Mouse (Mus musculus): ENCODE data around the gene Olfr281. TPM values are rescaled to one million over a fixed set of nuclear protein-coding genes. Genes with fewer than 3 reads are reported as not detected.

Olfr281 gene
- polyA plus RNA-seq, 1 experiment from 2014 or later: not detected

GRCm38 (mm10) chr15:98491332-98491731, 38.9 kb downstream of the Olfr281 start:
- no peak for TF ChIP-seq EP300 (optimal IDR thresholded peaks at IDR 0.05)
- TF ChIP-seq CTCF (IDR thresholded peaks at IDR 0.05; ENCODE audit: low read depth): no peak
- WGBS: 35% methylated on average over 2 of the region's 2 CpGs
- no peaks in the 10 kb centered on the region for H3K27me3 ChIP-seq (ENCODE audit: control insufficient read depth, insufficient read depth, low read length)

GRCm38 (mm10) chr15:98492102-98492501, 39.7 kb downstream of the Olfr281 start, which contains the start of gene Olfr279:
Olfr279 (plus strand) TSS chr15:98492402.
- WGBS: 57% methylated on average over 4 of the region's 4 CpGs

More at GRCm38 (mm10) chr15:98491332-98491731, 38.9 kb downstream of the Olfr281 start:
- peak; percentile 89 for ATAC-seq (ENCODE audit: low FRiP score, low TSS enrichment)
- no peaks in the 10 kb centered on the region for H3K4me1 ChIP-seq (replicated peaks; ENCODE audit: control insufficient read depth, insufficient read depth)
- no peak overlapping the region for H3K9ac ChIP-seq (ENCODE audit: low read length)
- H3K4me3 ChIP-seq (ENCODE audit: low read depth, low read length): no peak overlapping the region
- H3K4me2 ChIP-seq (replicated peaks; ENCODE audit: low read depth): no peak overlapping the region
- H3K27ac ChIP-seq (replicated peaks): no peak overlapping the region
- no peaks in the 10 kb centered on the region for H3K36me3 ChIP-seq (ENCODE audit: control insufficient read depth, insufficient read depth, low read length)
- no peaks in the 10 kb centered on the region for H3K9me3 ChIP-seq (ENCODE audit: control insufficient read depth, low read length)
- DNase-seq (ENCODE audit: low spot score): peak; percentile 59

GRCm38 (mm10) chr15:98497631-98498030, 45.2 kb downstream of the Olfr281 start:
- Histone ChIP-seq H3K4me3 (ENCODE audit: low read depth, low read length) (no peak overlapping the region), H3K9me3 (ENCODE audit: control insufficient read depth, low read length) (no peaks in the 10 kb centered on the region), H3K4me1 (replicated peaks; ENCODE audit: control insufficient read depth, insufficient read depth) (no peaks in the 10 kb centered on the region), H3K9ac (ENCODE audit: low read length) (no peak overlapping the region), H3K27me3 (ENCODE audit: control insufficient read depth, insufficient read depth, low read length) (no peaks in the 10 kb centered on the region), H3K36me3 (ENCODE audit: control insufficient read depth, insufficient read depth, low read length) (no peaks in the 10 kb centered on the region), H3K27ac (replicated peaks) (no peak overlapping the region), H3K4me2 (replicated peaks; ENCODE audit: low read depth) (no peak overlapping the region)
- no peak for ATAC-seq (ENCODE audit: low FRiP score, low TSS enrichment)
- TF ChIP-seq EP300 (optimal IDR thresholded peaks at IDR 0.05): no peak
- no peak for DNase-seq (ENCODE audit: low spot score)
- WGBS: 75% methylated on average over 17 of the region's 17 CpGs

More at GRCm38 (mm10) chr15:98492102-98492501, 39.7 kb downstream of the Olfr281 start, which contains the start of gene Olfr279:
- DNase-seq (ENCODE audit: low spot score): no peak
- Histone ChIP-seq H3K36me3 (ENCODE audit: control insufficient read depth, insufficient read depth, low read length) (no peaks in the 10 kb centered on the region), H3K4me2 (replicated peaks; ENCODE audit: low read depth) (no peak within 1 kb of the TSS), H3K9ac (ENCODE audit: low read length) (no peak within 1 kb of the TSS), H3K9me3 (ENCODE audit: control insufficient read depth, low read length) (no peaks in the 10 kb centered on the region), H3K4me1 (replicated peaks; ENCODE audit: control insufficient read depth, insufficient read depth) (no peaks in the 10 kb centered on the region), H3K27me3 (ENCODE audit: control insufficient read depth, insufficient read depth, low read length) (no peaks in the 10 kb centered on the region), H3K4me3 (ENCODE audit: low read depth, low read length) (no peak within 1 kb of the TSS), H3K27ac (replicated peaks) (no peak within 1 kb of the TSS)
- TF ChIP-seq EP300 (optimal IDR thresholded peaks at IDR 0.05): no peak
- no peak for TF ChIP-seq CTCF (IDR thresholded peaks at IDR 0.05; ENCODE audit: low read depth)
- no peak for ATAC-seq (ENCODE audit: low FRiP score, low TSS enrichment)

- no peaks in the 10 kb centered on the region for H3K36me3 ChIP-seq (ENCODE audit: control insufficient read depth, insufficient read depth, low read length)
- no peak overlapping the region for H3K4me2 ChIP-seq (replicated peaks; ENCODE audit: low read depth)
- H3K27me3 ChIP-seq (ENCODE audit: control insufficient read depth, insufficient read depth, low read length): no peaks in the 10 kb centered on the region
- 92% methylated on average over 3 of the region's 3 CpGs for WGBS
- H3K27ac ChIP-seq (replicated peaks): no peak overlapping the region
- H3K4me3 ChIP-seq (ENCODE audit: low read depth, low read length): no peak overlapping the region
- TF ChIP-seq EP300 (optimal IDR thresholded peaks at IDR 0.05) (no peak), CTCF (IDR thresholded peaks at IDR 0.05; ENCODE audit: low read depth) (no peak)
- H3K9ac ChIP-seq (ENCODE audit: low read length): no peak overlapping the region
- DNase-seq (ENCODE audit: low spot score): no peak
- no peaks in the 10 kb centered on the region for H3K9me3 ChIP-seq (ENCODE audit: control insufficient read depth, low read length)
- no peak for ATAC-seq (ENCODE audit: low FRiP score, low TSS enrichment)
- H3K4me1 ChIP-seq (replicated peaks; ENCODE audit: control insufficient read depth, insufficient read depth): no peaks in the 10 kb centered on the region
These were observed 50.9 kb downstream of the Olfr281 start for GRCm38 (mm10) chr15:98503317-98503716.

- no peak overlapping the region for H3K4me2 ChIP-seq (replicated peaks; ENCODE audit: low read depth)
- TF ChIP-seq EP300 (optimal IDR thresholded peaks at IDR 0.05): no peak
- TF ChIP-seq CTCF (IDR thresholded peaks at IDR 0.05; ENCODE audit: low read depth): peak; percentile 84
- H3K27me3 ChIP-seq (ENCODE audit: control insufficient read depth, insufficient read depth, low read length): no peaks in the 10 kb centered on the region
- H3K4me1 ChIP-seq (replicated peaks; ENCODE audit: control insufficient read depth, insufficient read depth): no peaks in the 10 kb centered on the region
- DNase-seq (ENCODE audit: low spot score) (peak; percentile 84), ATAC-seq (ENCODE audit: low FRiP score, low TSS enrichment) (peak; percentile 29; the same call in 1 of the 2 replicates)
- H3K27ac ChIP-seq (replicated peaks): no peak overlapping the region
- no peak overlapping the region for H3K4me3 ChIP-seq (ENCODE audit: low read depth, low read length)
- H3K9ac ChIP-seq (ENCODE audit: low read length): no peak overlapping the region
- no peaks in the 10 kb centered on the region for H3K36me3 ChIP-seq (ENCODE audit: control insufficient read depth, insufficient read depth, low read length)
- H3K9me3 ChIP-seq (ENCODE audit: control insufficient read depth, low read length): no peaks in the 10 kb centered on the region
- 14% methylated on average over 18 of the region's 18 CpGs for WGBS
These were observed 52.1 kb downstream of the Olfr281 start for GRCm38 (mm10) chr15:98504514-98504913.

GRCm38 (mm10) chr15:98506253-98506957, 54.0 kb downstream of the Olfr281 start:
- Histone ChIP-seq H3K36me3 (ENCODE audit: control insufficient read depth, insufficient read depth, low read length) (no peaks in the 10 kb centered on the region), H3K27ac (replicated peaks) (no peak overlapping the region), H3K4me2 (replicated peaks; ENCODE audit: low read depth) (no peak overlapping the region), H3K9me3 (ENCODE audit: control insufficient read depth, low read length) (no peaks in the 10 kb centered on the region), H3K27me3 (ENCODE audit: control insufficient read depth, insufficient read depth, low read length) (no peaks in the 10 kb centered on the region), H3K9ac (ENCODE audit: low read length) (no peak overlapping the region), H3K4me1 (replicated peaks; ENCODE audit: control insufficient read depth, insufficient read depth) (no peaks in the 10 kb centered on the region), H3K4me3 (ENCODE audit: low read depth, low read length) (no peak overlapping the region)
- 62% methylated on average over 9 of the region's 9 CpGs for WGBS
- ATAC-seq (ENCODE audit: low FRiP score, low TSS enrichment): no peak
- no peak for DNase-seq (ENCODE audit: low spot score)
- TF ChIP-seq CTCF (IDR thresholded peaks at IDR 0.05; ENCODE audit: low read depth) (peak; percentile 21), EP300 (optimal IDR thresholded peaks at IDR 0.05) (no peak)

All from stomach, postnatal 0 days (tissue).